Mouse (Mus musculus) CD4-positive, CD25-positive, alpha-beta regulatory T cell, adult 2 months (primary cell): ENCODE data around the gene Prkag3.

Experiments used
- DNase-seq: peaks from one replicate; pipeline ENCODE4 v3.0.0-alpha.2; 2012; ENCODE audit warnings: low read depth, low spot score

Prkag3 gene

DNA sequence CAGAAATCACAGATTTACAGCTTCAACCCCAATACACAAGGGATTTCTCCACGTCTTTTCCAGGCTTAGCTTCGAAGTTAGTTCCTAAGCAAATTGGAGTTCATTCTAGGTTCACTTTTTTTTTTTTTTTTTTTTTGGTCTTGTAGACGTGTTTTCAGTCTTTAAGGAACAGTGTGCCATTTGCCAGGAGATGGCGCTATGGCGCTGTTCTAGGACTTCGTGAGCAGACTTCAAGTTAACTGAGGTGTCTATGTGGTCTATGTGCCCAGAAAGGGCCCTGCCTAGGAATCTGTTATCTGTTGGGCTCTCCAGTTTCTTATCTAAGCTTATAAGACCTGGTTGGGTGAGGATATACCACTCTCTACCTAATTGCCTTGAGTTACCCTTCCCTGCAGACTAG lies 14.1 kb upstream of the Prkag3 start:
- peak; percentile 77 for DNase-seq

DNA sequence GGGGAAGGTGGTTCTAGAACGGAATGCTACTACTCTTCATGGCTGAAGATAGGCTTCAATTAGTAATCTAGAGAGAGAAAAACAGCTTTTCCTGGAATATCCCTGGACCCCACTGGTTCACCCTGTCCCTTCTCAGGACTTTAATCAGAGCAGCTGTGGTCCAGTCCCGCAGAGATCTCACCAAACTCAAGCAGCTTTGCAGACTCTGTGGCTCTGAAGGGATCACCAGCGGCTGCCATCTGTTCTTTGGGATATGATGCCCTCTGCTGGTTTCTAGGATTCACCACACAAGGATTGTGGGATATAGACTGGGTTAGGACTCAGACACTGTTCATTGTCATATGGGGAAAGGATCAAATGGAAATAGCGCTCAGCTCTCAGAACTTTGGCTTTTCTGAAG lies 10.8 kb upstream of the Prkag3 start:
- peak; percentile 11 for DNase-seq

DNA sequence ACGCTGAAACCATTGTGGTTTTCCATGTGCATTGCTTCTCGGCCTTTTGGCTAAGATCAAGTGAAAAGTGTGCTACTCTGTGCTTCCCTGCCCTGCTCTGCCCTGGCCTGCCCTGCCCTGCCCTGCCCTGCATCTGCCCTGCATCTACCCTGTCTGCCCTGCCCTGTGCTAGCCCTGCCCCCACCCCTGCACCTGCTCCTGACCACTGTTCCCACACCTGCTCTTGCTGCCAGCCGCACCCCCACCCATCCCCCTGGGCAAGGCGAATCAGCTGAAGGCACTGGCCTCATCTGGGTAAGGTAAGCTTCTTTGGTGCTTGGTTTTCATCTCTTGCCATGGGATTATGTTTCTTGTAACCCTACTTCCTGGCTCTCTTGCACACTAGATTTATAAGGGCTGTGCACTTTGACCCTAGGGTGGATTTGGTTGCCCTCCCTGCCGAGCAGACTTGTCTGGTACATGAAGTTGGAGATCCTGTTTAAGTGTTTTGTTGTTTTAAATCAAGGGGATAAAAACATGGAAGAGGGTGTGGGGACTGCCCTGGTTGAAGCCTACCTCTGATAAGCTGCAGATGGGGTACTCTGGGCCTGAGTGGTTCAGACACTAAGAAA lies 5.3 kb upstream of the Prkag3 start:
- DNase-seq: no peak

DNA sequence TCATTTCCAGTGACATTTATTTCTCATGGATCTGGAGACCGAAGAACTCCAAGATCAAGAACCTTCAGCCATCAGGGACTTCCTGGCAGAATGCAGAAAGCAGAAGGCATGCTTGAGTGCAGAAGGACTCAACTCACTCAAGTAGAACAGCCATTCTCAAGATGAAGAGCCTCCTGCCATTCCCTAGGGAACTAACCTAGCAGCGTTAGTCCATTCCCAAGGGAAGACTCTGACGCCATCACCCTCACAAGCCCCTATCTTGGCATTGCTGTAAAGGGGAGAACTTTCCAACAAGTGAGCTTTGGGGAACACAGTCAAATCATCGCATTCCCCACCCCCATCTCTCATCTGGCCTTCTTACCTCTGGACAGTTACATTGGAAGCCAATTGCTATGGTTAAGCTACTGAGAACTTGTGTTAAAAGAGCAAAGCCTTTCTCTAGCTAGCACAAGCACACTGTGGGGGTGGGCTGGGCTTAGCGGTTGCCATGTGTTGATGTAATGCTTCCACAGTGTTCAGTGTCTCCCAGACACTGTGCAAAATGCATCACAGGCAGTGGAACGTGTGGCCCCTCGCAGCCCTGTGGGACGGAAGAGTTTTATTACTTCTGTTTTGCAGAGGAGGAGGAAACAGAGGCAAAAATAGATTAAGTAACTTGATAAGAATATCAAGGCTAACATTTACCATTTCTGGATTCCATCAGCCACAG lies 4.4 kb upstream of the Prkag3 start:
- DNase-seq: no peak

DNA sequence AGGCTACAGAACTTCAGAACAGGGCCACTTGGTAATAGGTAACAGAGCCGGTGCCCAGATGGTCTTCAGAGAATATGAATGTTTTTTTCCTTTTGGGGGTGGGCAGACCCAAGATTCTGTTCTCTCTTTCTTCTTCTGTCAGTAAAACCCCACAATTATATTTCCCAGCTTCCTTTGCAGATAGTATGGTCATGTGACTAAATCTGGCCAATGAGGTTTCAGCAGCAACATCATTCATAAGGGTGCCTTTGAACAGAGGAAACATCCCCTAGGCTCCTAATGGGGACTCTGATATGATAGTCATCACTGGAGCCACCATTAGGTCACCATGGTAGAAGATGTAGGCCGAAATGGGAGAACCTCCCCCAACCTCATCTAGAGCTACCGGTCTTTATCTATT lies 3.8 kb upstream of the Prkag3 start:
- no peak for DNase-seq

DNA sequence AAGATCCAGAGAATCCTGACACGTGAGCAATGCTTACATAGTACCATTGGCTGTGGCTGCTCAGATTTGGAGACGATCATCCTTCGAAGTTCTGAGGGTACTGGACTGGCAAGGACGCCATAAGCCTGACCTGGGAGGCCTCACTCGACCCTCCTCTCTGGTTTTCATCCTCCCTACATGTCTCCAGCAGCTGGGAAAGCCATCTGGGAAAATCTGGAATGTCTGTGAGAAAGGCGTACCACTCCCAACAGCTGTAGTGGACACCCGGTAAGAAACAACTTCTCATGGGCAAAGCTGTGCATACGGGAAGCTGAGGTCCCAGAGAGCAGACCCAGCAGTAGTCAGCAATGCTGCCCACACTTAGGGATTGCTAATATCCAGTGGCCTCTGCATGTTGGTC lies 3.1 kb upstream of the Prkag3 start:
- DNase-seq: no peak

DNA sequence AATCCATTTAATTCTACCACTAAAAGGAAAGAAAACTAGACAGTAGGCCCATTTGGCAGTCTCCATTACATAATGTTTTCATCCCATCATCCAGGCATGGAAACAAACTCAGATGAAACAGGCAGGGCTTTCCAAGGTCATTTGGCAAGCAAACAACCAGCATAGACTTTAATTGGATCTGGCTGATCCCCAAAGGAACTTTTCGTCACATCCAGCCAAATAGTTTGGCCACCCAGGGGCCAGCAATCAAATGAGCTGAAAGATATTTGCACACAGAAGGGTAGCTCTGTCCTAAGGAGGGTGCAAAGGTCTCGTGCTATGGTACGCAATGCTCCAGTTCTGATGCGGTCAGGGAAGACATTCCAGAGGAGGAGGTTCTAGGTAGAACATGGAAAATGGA lies 1.7 kb upstream of the Prkag3 start:
- DNase-seq: no peak

DNA sequence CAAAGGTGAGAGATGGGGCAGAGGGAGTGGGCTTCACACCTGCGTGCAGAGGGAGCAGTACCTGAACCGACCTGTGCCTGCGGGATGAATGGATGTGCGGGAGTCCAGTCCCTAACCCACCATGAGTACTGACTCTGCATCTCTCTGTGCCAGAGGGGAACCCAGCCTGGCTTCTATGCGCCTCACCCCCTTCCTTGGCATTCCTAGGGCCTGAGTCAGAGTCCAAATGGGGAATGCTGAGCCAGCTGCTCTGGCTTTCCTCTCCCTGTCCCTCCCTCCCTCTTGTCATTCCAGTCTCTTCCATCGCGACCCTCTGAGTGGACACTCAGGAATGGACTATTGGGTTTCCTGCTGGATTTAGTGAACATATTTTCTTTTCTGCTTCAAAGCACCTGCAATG lies 280 bp upstream of the Prkag3 start:
- DNase-seq: no peak

DNA sequence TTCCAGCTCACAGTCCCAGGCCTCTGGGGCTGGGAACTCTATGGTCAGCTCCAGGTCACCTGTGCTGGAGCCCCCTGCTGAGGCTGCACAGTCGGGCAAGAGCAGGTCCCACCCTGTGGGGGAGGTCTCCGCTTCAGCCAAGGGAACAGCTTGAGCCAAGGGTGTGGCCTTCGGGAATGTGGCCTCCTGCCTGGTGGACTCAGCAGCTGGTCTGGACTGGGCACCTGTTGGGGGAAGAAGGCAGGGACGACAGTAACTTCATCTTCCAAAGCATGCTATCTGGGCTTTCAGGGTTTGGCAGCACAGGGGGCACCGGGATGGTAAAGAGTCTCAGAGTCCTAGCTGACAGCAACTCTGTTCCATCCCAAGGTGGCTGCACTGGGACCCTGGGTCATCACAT lies 1.7 kb downstream of the Prkag3 start:
- DNase-seq: no peak

DNA sequence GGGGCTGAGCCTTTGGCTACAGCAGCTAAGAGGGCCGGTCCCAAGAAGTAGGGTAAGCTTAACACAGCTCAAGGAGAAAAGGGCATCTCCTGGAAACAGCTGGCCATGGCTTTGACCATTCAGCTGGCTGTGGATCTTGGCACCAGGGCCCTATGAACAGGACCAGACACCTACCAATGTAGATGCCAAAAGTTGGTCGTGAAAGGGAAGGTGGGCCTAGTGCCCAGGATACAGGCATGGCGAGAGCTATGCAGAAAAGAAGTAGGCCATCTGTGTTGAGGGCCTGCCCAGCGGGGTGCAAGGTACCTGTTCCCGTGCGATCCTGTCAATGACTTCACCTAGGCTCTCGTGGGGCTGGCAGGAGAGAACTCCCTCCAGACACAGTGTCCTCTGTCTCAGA lies 8.2 kb downstream of the Prkag3 start:
- DNase-seq: no peak

DNA sequence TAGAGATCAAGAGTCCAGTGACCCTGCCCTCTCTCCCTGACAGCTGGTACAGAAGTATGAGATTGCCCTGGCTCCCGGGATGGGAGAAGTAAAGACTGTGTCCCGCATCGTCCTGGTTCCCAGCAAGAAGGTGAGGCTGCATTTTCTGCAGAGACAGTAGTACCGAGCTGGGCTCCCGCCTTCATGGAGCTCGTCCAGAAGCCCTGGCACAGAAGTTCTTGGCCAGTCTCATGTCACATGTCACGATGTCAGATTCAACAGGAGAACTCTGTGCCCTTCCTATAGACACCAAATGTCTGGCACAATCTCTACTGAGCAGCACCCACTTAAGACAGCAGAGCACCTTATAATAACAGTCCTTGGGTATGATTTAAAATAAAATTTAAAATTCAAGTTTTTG lies 11.5 kb downstream of the Prkag3 start:
- no peak for DNase-seq

DNA sequence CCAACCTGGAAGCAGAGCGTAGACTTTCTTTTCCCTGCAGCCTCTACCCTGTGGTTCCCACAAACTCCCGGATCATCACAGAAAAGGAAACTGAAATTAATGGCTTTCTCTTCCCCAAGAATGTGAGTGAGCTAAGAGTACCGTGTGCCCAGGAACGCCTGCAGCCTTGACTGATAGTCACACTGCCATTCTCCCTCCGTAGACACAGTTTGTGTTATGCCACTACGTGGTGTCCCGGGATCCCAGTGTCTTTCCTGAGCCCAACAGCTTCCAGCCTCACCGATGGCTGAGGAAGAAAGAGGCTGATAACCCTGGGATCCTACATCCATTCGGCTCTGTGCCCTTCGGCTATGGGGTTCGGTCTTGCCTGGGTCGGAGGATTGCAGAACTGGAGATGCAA lies 12.0 kb downstream of the Prkag3 start:
- DNase-seq: no peak

DNA sequence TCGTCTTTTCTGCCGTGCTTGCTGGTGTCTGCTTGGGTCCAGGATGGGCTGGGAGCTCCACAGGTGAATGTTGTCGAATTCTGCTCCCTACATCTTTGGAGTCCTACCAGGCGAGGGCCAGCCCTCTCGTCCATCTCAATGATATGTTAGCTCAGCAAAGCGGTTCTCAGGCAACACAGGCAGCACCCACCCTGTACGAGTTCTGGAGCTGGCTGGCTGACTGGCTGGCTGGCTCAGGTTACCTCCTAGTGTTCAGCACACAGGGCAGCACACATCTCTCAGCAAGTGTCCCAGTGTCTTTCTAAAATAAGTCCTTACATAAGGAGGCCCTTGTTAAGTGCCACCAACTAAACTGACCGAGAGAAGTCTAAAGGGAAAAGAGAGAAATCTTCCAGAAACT lies 20.6 kb downstream of the Prkag3 start:
- no peak for DNase-seq

DNA sequence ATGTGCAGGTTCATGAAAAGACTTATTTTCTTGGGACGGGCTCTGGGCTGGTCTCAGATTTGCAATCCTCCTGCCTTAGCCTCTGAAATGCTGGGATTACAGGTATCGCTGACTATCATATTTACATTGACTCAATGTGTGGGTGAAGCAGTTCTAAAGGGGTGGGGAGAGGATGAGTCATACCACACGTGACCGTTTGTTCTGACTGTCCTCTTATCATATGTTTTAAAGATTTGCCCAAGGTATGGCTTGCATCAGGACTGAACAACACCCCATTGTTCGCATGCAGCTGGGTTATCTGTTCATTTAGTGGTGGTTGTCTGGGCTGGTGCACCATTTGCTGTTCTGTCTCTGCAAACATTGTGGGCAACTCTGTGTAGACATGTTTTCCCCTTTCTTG lies 22.3 kb downstream of the Prkag3 start:
- no peak for DNase-seq

DNA sequence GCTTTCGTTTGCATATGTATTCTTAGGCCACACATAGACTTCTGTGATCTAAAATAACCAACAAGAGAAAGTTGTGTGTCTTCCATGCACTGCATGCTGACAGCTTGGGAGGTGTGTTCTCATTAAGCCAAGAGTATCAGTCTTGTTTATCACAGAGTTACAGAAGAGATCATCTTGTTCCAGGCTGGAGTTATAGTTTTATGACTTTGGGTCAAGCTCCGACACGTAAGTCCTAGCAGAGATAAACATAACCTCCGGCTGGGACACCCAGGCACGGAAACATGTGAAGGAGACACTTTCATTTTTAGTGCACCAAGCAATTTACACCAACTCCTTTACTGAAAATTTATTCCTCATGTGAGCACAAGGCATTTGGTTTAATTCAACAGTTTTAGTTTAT lies 22.9 kb downstream of the Prkag3 start:
- DNase-seq: no peak

DNA sequence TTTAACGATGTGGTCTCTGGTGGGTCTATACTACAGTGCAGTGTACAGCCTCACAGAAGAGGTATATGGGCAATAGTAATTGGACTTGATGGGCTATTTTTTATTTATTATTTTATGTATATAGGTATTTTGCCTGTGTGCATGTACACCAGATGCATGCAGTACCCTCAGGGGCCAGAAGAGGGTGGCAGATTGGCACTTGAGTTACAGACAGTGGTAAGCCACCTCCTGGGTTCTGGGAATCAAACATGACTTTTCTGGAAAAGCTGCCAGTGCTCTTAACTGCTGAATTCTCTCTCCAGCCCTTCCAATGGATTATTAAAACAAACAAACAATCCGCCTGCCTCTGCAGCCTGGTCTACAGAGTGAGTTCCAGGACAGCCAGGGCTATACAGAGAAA lies 25.3 kb downstream of the Prkag3 start:
- peak; percentile 15 for DNase-seq

DNA sequence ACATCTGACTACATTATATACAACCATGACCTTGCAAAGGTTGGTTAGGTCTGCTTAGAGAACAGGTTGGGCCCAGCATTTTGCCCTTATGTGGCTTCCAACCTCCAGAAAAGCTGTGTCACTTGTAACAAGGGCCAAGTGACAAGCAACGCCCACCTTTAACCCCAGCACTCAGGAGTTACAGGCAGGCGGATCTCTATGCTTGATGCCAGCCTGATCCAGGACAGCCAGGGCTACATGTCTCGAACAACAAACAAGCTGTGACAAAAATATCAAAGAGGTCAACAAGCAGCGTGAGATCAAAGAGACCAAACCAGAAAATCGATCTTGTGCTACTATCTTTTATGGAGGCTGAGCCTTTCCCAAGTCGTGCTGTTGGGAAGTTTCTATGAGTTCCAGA lies 27.4 kb downstream of the Prkag3 start:
- DNase-seq: no peak

DNA sequence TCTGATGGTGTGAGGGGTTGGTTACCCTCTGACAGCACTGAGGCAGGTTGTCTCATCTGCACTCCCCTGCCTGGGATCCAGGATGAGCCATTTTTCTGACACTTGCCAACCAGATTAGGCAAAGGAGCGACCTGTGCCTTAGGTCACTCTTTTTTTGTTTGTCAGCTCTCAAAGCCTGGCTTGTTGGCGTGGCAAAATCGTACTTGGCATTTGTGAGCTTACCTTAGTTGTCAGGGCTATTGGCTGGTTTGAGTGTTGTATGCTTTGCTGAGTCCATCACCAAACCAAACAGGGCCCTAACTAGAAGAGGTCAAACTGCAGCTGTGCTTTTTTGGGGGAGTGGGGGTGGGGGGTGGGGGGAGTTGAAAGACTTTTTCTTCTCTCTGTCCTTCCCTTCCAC lies 29.7 kb downstream of the Prkag3 start:
- DNase-seq: no peak

DNA sequence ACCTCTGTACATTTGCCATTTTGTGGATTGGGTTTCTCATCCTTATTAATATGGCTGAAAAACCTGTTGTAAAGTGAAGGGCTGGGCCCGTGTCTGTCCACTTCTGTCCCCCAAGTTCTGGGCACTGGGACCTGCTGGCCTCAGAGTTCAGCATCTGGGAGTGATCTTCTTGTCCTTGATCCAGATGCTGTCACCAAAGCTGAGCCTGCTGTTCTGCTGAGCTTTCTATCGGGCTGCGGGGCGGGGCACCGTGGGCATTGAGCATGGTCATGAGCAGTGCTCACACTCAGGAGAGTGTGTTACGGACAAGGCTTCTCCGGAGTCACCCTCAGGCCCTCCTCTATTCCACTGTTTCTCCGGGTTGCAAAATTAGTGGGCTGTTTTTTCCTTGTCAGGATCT lies 30.9 kb downstream of the Prkag3 start:
- DNase-seq: no peak

DNA sequence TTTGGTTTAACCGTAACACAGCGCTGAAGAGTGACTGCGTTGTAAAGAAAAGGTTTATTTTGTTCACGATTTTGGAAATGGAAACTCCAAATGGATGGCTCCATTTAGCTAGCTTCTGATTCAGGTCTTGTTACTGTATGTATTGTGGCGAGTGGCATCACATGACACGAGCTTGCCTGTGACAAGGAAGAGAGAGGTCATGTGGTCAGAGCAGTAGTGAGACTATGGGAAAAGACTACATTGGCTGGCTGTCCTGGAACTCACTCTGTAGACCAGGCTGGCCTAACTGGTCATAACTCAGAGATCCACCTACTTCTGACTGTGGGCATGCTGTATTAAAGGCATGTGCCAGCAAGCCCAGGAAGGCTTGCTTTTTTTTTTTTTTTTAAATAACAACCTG lies 33.1 kb downstream of the Prkag3 start:
- DNase-seq: no peak

DNA sequence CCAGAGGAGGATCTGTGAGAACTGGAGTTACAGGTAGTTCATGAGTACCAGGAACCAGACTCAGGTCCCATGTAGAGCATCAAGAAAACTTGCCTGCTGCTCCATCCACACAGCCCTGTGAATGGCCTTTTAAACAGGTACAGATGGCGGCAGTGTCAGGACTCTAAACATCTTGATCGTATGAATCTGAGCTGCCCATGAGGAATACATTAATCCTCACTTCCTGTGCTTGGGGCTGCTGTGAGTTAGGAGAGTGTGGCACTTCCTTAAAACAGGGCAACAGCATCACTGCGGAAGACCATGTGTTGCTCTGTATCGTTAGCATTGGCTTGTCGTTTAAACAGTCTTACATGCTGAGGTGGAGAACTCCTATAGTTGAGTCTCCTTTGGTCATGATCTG lies 33.6 kb downstream of the Prkag3 start:
- DNase-seq: no peak

DNA sequence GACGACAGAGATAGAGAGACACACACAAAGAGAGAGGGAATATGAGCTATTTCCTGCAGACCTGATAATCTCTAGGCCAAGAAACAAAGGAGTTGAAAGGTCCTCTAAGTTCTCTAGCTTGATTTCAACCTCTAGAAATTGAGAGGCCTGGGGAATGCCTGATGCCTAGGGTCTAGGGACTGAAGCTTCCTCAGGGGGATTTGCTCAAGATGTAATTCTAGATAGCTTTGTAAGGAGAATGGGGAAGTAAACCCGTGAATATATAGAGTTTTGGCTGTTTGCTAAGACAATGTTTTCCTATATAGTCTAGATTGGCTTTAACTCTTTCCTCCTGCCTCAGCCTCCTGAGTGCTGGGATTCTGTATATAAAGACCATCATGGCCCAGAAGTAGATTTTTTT lies 34.1 kb downstream of the Prkag3 start:
- DNase-seq: no peak

DNA sequence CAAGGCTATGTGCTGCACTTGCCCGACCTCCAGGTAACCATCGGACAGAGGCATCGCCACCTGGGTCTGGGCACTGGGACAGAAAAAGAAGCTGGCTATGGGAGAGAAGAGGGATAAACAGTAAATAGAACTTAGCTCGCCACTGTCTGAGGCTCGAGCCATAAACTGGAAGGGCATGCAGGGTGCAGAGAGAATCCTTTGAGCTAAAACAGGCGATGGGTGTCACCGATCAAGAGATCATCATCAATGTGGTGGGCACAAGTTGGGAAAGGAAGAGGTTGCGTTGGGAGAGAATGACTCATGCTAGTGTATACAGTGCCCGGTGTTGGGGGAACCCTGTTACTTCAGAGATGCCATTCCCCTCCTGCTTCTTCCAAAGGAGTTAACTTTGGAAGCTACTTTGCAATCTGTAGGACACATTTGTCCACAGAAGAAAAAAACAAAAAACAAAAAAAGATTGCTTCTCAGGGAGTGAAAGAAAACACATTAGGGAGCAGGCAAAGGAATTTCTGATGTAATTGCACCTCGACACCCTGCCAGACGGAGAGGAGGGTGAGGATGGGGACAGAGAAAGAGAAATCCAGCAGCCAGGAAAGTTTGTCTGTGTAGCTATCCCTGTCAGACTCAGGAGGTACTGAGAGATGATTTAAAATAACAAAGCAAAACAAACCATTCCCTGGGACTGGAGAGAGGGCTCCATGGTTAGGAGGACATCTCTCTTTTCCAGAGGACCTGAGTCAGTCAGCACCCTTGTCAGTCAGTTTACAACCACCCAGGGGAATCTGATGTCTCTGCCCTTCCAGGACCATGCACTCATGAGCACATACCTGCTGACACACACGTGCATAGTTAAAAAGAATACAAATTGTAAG lies 34.9 kb downstream of the Prkag3 start:
- DNase-seq: no peak
